Mouse (Mus musculus) macrophage (primary cell): ENCODE data around the gene Ubxn4. TPM values are rescaled to one million over a fixed set of nuclear protein-coding genes. Genes with fewer than 3 reads are reported as not detected.

Experiments
- polyA plus RNA-seq: library from polyadenylated mRNA; stranded (reverse); fragments of 250-400 nt; gene quantifications from 3 replicates; pipeline ENCODE4 v1.2.4, GENCODE M21; 2018; ENCODE audit warnings: inconsistent platforms

The Ubxn4 gene
- polyA plus RNA-seq, 1 experiment from 2014 or later: 81.1 TPM

Other genes with a start within 250 kb of the Ubxn4 start
- 3.8 to 38.9 TPM (median 8.1 TPM) in 3 replicates for gene Zranb3, start 140.9 kb upstream of the Ubxn4 start, polyA plus RNA-seq
- 43.5 to 128 TPM (median 109 TPM) in 3 replicates for gene R3hdm1, start 140.7 kb upstream of the Ubxn4 start, polyA plus RNA-seq
- 0.10 TPM in 1 of 3 replicates, not detected in the others for gene Lct, start 84.4 kb downstream of the Ubxn4 start, polyA plus RNA-seq
- 23.2 to 176 TPM (median 54.1 TPM) in 3 replicates for gene Mcm6, start 115.7 kb downstream of the Ubxn4 start, polyA plus RNA-seq
- gene Dars, start 173.4 kb downstream of the Ubxn4 start, polyA plus RNA-seq: 51.7 to 126 TPM (median 88.1 TPM) in 3 replicates